Mouse (Mus musculus) gonadal fat pad, adult 2 months (tissue): Measurements from ENCODE around the gene Mpped1. TPM values are rescaled to one million over a fixed set of nuclear protein-coding genes. Genes with fewer than 3 reads are reported as not detected.

Experiments
- DNase-seq: peaks from one replicate; pipeline ENCODE4 v3.0.0-alpha.2; 2012; ENCODE audit warnings: low read depth
- polyA plus RNA-seq: library from polyadenylated mRNA; depleted of rRNA; stranded (reverse); fragments of >200 nt; gene quantifications from 2 replicates; pipeline ENCODE4 v1.2.3, GENCODE M21; 2012; rRNA removed

The Mpped1 gene
- polyA plus RNA-seq, result 0.10 and 0.18 TPM in 2 replicates

GRCm38 (mm10) chr15:83779387-83779786 lies at the start of gene Mpped1:
Gene Mpped1 (plus strand): TSS chr15:83779467.
- DNase-seq, result no peak

GRCm38 (mm10) chr15:83740676-83741422 lies 38.4 kb upstream of the Mpped1 start:
- no peak for DNase-seq

GRCm38 (mm10) chr15:83742018-83742417 lies 37.2 kb upstream of the Mpped1 start:
- no peak for DNase-seq

GRCm38 (mm10) chr15:83746311-83746710 lies 33.0 kb upstream of the Mpped1 start:
- DNase-seq, result no peak

DNA sequence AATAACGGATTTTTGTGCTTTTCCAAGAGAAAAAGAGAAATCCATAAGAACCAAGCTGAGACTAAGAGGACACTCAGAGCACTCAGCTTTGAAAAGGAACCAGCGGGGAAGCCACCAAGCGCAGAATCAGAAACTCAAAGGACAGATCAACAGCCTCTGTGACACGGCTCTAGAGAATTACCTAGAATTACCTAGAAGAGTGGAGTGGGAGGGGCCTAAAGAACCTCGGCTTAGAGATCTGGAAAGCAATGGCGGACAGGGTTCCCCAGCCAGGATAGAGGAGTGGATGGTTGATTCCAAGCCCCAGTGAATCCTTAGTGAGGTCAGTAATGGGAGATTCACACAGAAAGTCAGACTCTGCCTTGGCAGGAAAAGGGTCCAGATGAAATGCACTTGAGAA lies 30.3 kb upstream of the Mpped1 start:
- DNase-seq, result no peak

GRCm38 (mm10) chr15:83749436-83749835 lies 29.8 kb upstream of the Mpped1 start:
- no peak for DNase-seq

DNA sequence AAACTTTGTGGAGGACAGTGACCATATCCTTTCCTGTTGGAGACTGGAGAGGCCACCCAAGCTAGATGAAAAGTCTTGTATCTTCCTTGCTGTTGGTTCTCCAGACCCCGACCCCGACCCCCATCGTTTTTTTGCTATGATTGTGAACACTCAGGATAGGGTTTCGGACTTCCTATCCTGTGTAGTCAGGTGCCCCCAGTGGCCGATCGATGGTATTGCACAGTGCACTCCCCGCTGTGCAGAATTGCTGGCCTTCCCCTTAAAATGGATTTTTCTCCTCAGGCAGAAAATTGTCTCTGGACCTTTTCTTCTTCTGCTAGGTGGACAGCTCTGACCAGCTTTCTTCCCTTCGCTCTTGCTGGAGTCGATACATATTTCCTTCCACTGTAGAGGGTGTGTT lies 22.5 kb upstream of the Mpped1 start:
- no peak for DNase-seq

DNA sequence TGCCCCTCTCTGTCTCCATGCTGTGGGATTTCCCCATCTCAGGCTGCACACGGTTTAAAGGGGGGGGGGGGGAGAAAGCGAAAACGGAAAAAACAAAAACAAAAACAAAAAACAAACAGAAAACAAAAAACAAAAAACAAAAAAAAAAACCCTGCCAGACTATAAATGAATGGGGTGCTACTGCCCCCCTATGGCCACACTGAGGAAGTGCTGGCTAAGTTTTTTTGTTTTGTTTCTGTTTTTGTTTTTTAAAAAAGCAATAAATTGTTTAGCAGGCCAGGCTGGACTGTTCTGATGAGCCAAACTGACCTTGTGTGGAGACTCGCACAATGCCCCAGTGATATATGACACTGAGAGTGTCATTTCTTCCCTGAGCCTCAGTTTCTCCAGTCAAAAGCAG lies 20.3 kb upstream of the Mpped1 start:
- DNase-seq, result no peak

DNA sequence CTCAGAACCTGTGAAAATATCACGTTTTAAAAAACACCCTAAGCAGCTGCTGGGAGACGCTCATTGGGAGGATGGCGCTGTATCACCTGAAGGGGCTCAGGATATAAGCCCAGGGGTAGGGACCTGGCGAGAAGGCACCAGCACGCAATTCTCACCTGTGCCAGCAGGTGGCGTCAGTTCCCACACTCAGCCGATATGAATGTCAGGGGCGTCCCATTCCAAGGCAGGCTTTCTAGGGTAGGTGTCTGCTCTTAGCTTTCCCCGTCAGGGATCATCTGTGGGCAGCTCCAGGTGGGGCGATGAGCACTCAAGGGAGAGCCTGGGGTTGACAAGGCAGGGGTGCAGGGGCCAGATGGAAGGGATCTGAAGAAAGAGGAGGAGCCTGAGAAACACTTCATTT lies 18.6 kb upstream of the Mpped1 start:
- DNase-seq, result no peak

DNA sequence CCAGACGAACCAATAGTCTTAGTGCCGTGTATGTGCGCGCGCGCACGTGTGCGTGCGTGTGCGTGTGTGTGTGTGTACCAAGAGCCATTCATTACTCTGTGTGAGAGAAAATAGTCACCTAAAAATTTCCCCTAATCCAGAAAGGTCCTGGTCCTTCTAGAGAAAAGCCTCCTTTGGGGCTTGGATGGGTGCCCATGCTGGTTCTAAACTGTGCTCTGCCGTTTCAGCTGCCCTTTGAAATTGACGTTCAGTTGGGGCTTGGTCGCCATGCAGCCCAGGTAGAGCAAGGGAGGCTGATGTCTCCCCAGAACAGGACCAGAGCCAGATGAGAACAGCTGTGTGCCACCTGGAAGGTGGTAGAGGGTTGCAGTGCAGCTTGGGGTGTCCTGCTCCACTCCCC lies 17.8 kb upstream of the Mpped1 start:
- no peak for DNase-seq

DNA sequence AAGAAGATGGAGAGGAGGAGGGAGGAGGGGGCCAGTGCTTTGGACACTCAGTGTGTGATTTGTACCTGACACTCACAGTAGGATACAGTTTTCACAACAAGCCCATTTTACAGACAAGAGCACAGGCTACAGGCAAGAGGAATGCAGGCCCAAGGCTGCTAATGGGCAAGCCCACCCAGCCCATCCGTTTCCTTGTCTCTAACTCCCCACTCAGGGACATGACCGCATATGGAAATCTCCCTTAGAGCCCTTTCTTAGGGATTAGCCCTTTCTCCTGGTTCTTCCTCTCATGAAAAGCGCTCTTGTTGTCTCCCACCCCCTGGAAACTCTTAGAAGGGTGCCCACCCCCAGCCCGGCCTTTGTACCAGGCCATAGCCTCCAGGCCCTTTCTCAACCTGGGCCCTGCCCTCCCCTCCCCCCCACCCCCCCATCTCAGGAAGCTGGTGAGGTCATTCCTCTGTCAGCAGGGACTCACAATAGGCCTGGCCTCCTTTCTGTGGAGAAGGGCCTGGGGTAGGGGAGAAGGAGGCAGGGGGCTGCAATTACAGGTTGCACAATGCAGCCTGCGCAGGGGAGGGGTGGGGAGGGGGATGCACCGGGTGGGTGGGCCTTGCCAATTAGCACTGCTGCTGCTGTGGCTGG lies 13.8 kb upstream of the Mpped1 start:
- no peak for DNase-seq

GRCm38 (mm10) chr15:83771346-83772053 lies 7.8 kb upstream of the Mpped1 start:
- DNase-seq, result no peak

DNA sequence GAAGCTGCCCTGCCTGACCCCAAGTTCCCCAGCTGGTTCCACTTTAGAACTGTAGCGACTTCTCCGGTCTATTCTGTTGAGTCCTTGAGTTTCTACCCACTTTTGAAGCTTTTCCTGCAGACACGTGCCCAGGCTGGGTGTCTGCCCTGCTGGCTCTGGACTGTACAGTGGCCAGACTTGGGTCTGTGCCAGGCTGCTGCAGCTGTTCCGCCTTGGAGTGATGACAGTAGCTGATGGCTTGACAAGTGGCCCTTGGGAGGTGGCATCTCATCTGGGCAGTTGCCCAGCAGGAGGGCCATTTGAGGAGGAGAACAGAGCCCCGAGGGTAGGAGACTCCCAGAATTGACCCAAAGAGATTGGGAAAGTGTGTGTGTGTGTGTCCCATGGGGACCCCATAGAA lies 6.8 kb upstream of the Mpped1 start:
- no peak for DNase-seq

GRCm38 (mm10) chr15:83772953-83773352 lies 6.3 kb upstream of the Mpped1 start:
- no peak for DNase-seq

GRCm38 (mm10) chr15:83774922-83775321 lies 4.3 kb upstream of the Mpped1 start:
- no peak for DNase-seq

DNA sequence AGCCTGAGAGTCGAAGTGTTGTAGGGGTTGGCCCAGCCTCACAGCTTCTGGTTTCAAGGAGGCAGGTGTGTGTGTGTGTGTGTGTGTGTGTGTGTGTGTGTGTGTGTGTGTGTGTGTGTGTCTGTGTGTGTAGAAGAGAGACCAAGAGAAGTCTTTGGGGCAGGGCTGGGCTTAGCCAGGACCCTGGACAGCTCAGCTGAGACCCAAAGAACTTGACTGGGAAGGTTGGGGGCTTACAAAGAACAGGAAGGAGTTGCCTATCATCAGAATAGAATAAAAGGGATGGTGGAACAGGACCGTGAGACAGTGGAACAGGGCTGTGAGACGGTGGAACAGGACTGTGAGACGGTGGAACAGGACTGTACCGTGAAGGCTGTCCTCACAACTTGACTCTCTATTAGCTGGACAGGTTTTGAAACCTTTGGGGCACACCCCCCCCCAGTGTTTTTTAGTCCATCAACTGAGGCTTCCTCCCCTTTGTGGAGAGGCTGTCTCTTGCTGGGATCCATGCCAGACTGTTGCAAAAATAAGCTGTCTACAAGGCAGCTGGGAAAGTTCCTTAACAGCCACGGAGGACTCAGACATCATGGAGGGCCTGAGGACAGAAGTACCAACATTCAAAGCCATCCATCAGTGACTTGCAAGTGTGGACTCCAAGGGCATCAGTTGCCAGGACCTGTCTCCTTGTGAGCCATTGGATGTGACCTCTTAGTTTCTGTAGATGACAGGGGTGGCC lies 2.8 kb upstream of the Mpped1 start:
- DNase-seq, result no peak

GRCm38 (mm10) chr15:83777476-83777875 lies 1.8 kb upstream of the Mpped1 start:
- no peak for DNase-seq

GRCm38 (mm10) chr15:83779855-83780740 lies 831 bp downstream of the Mpped1 start:
- no peak for DNase-seq

GRCm38 (mm10) chr15:83781304-83781703 lies 2.0 kb downstream of the Mpped1 start:
- no peak for DNase-seq

- no peak for DNase-seq
These were observed 3.0 kb downstream of the Mpped1 start for GRCm38 (mm10) chr15:83782284-83782683.

DNA sequence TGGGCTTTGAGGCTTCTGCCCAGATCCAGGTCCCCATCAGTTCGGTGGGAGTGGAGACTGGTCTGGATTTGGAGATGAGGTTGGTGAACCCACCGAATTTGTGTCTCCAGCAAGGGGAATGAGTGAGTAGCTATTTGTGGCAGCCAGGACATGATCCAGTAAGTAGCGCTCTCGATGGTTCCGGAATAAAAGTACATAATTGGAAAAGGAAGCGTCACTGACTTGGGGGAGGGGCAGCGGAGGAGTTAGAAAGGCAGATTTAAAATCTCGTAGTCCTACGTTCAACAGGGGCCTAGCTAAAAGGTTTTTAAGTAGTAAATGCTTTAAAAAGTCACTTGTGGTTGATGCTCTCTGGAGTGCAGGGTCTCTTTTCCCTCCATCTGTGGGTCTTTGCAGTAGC lies 5.5 kb downstream of the Mpped1 start:
- no peak for DNase-seq
